Mouse (Mus musculus): Measurements from ENCODE around the gene Hist1h4c. TPM values are rescaled to one million over a fixed set of nuclear protein-coding genes. Genes with fewer than 3 reads are reported as not detected.

The Hist1h4c gene
- polyA plus RNA-seq, 1 experiment = 70.6 TPM

- DNase-seq = no peak
- Histone ChIP-seq H3K4me3 (ENCODE audit: control insufficient read depth, insufficient read depth, low read length) (peak overlapping the region; percentile 54), H3K27me3 (ENCODE audit: control insufficient read depth, insufficient read depth, low read length) (no peaks in the 10 kb centered on the region), H3K27ac (ENCODE audit: control insufficient read depth, insufficient read depth, low read length) (peak overlapping the region; percentile 85), H3K36me3 (ENCODE audit: control insufficient read depth, insufficient read depth, low read length) (no peaks in the 10 kb centered on the region), H3K4me1 (replicated peaks; ENCODE audit: control insufficient read depth, insufficient read depth, low read length) (peaks cover 4% of the 10 kb centered on the region)
- TF ChIP-seq CTCF (IDR thresholded peaks at IDR 0.05; ENCODE audit: borderline replicate concordance, control insufficient read depth, extremely low read depth, insufficient read depth, low read length, poor library complexity) = no peak
- TF ChIP-seq POLR2A (IDR thresholded peaks at IDR 0.05; ENCODE audit: control insufficient read depth, extremely low read depth, insufficient read depth, low read length, poor library complexity) = no peak
- WGBS = 5% methylated on average over 22 of the region's 36 CpGs
These were observed 46.4 kb upstream of the Hist1h4c start for GRCm38 (mm10) chr13:23744421-23745380.

- no peak for DNase-seq
These were observed 45.7 kb upstream of the Hist1h4c start for GRCm38 (mm10) chr13:23743963-23744362.

GRCm38 (mm10) chr13:23743215-23743614 lies 45.0 kb upstream of the Hist1h4c start:
- 93% methylated on average over 5 of the region's 5 CpGs for WGBS
- peaks cover 4% of the 10 kb centered on the region for H3K4me1 ChIP-seq (replicated peaks; ENCODE audit: control insufficient read depth, insufficient read depth, low read length)
- peak; percentile 0 for DNase-seq
- H3K27ac ChIP-seq (ENCODE audit: control insufficient read depth, insufficient read depth, low read length) = no peak overlapping the region
- H3K4me3 ChIP-seq (ENCODE audit: control insufficient read depth, insufficient read depth, low read length) = no peak overlapping the region
- no peaks in the 10 kb centered on the region for H3K27me3 ChIP-seq (ENCODE audit: control insufficient read depth, insufficient read depth, low read length)
- no peaks in the 10 kb centered on the region for H3K36me3 ChIP-seq (ENCODE audit: control insufficient read depth, insufficient read depth, low read length)
- TF ChIP-seq POLR2A (IDR thresholded peaks at IDR 0.05; ENCODE audit: control insufficient read depth, extremely low read depth, insufficient read depth, low read length, poor library complexity) (no peak), CTCF (IDR thresholded peaks at IDR 0.05; ENCODE audit: borderline replicate concordance, control insufficient read depth, extremely low read depth, insufficient read depth, low read length, poor library complexity) (no peak)

More at GRCm38 (mm10) chr13:23743963-23744362, 45.7 kb upstream of the Hist1h4c start:
- no peaks in the 10 kb centered on the region for H3K27me3 ChIP-seq (ENCODE audit: control insufficient read depth, insufficient read depth, low read length)
- WGBS = 81% methylated on average over 4 of the region's 4 CpGs
- H3K4me1 ChIP-seq (replicated peaks; ENCODE audit: control insufficient read depth, insufficient read depth, low read length) = peaks cover 4% of the 10 kb centered on the region
- no peak overlapping the region for H3K4me3 ChIP-seq (ENCODE audit: control insufficient read depth, insufficient read depth, low read length)
- no peaks in the 10 kb centered on the region for H3K36me3 ChIP-seq (ENCODE audit: control insufficient read depth, insufficient read depth, low read length)
- TF ChIP-seq POLR2A (IDR thresholded peaks at IDR 0.05; ENCODE audit: control insufficient read depth, extremely low read depth, insufficient read depth, low read length, poor library complexity) = no peak
- no peak for TF ChIP-seq CTCF (IDR thresholded peaks at IDR 0.05; ENCODE audit: borderline replicate concordance, control insufficient read depth, extremely low read depth, insufficient read depth, low read length, poor library complexity)
- H3K27ac ChIP-seq (ENCODE audit: control insufficient read depth, insufficient read depth, low read length) = peak overlapping the region; percentile 29; the same call in 1 of the 2 replicates

- TF ChIP-seq CTCF (IDR thresholded peaks at IDR 0.05; ENCODE audit: borderline replicate concordance, control insufficient read depth, extremely low read depth, insufficient read depth, low read length, poor library complexity) (no peak), POLR2A (IDR thresholded peaks at IDR 0.05; ENCODE audit: control insufficient read depth, extremely low read depth, insufficient read depth, low read length, poor library complexity) (no peak)
- Histone ChIP-seq H3K27me3 (ENCODE audit: control insufficient read depth, insufficient read depth, low read length) (no peaks in the 10 kb centered on the region), H3K4me3 (ENCODE audit: control insufficient read depth, insufficient read depth, low read length) (no peak overlapping the region), H3K4me1 (replicated peaks; ENCODE audit: control insufficient read depth, insufficient read depth, low read length) (peaks cover 4% of the 10 kb centered on the region), H3K36me3 (ENCODE audit: control insufficient read depth, insufficient read depth, low read length) (no peaks in the 10 kb centered on the region), H3K27ac (ENCODE audit: control insufficient read depth, insufficient read depth, low read length) (no peak overlapping the region)
- no peak for DNase-seq
These were observed 43.8 kb upstream of the Hist1h4c start for GRCm38 (mm10) chr13:23742007-23742406.

GRCm38 (mm10) chr13:23740910-23741309 lies 42.7 kb upstream of the Hist1h4c start:
- no peak overlapping the region for H3K4me3 ChIP-seq (ENCODE audit: control insufficient read depth, insufficient read depth, low read length)
- peak overlapping the region; percentile 99; the same call in 1 of the 2 replicates for H3K27ac ChIP-seq (ENCODE audit: control insufficient read depth, insufficient read depth, low read length)
- no peaks in the 10 kb centered on the region for H3K27me3 ChIP-seq (ENCODE audit: control insufficient read depth, insufficient read depth, low read length)
- 68% methylated on average over 5 of the region's 5 CpGs for WGBS
- TF ChIP-seq POLR2A (IDR thresholded peaks at IDR 0.05; ENCODE audit: control insufficient read depth, extremely low read depth, insufficient read depth, low read length, poor library complexity) (no peak), CTCF (IDR thresholded peaks at IDR 0.05; ENCODE audit: borderline replicate concordance, control insufficient read depth, extremely low read depth, insufficient read depth, low read length, poor library complexity) (no peak)
- DNase-seq = no peak
- H3K36me3 ChIP-seq (ENCODE audit: control insufficient read depth, insufficient read depth, low read length) = no peaks in the 10 kb centered on the region
- peaks cover 2% of the 10 kb centered on the region for H3K4me1 ChIP-seq (replicated peaks; ENCODE audit: control insufficient read depth, insufficient read depth, low read length)

- 32% methylated on average over 13 of the region's 13 CpGs for WGBS
- Histone ChIP-seq H3K27ac (ENCODE audit: control insufficient read depth, insufficient read depth, low read length) (peak overlapping the region; percentile 99), H3K4me3 (ENCODE audit: control insufficient read depth, insufficient read depth, low read length) (no peak overlapping the region), H3K27me3 (ENCODE audit: control insufficient read depth, insufficient read depth, low read length) (no peaks in the 10 kb centered on the region), H3K36me3 (ENCODE audit: control insufficient read depth, insufficient read depth, low read length) (no peaks in the 10 kb centered on the region), H3K4me1 (replicated peaks; ENCODE audit: control insufficient read depth, insufficient read depth, low read length) (peaks cover 2% of the 10 kb centered on the region)
- TF ChIP-seq POLR2A (IDR thresholded peaks at IDR 0.05; ENCODE audit: control insufficient read depth, extremely low read depth, insufficient read depth, low read length, poor library complexity) = no peak
- no peak for DNase-seq
These were observed 42.1 kb upstream of the Hist1h4c start for GRCm38 (mm10) chr13:23740256-23740840.
